Mouse (Mus musculus) limb, embryonic 11.5 days (tissue): ENCODE data around the gene Maf. TPM values are rescaled to one million over a fixed set of nuclear protein-coding genes. Genes with fewer than 3 reads are reported as not detected.
A peak's percentile ranks its signal among the peaks of the same experiment; 100 is the strongest.

Experiments
- ATAC-seq: fragments of 200-750 bp; cut with Nextera tagmentation; 2 replicates; pipeline ENCODE4 v1.8.0; 2017; ENCODE audit warnings: low read depth; ENCODE audit not compliant: insufficient number of reproducible peaks, low FRiP score, low TSS enrichment
- DNase-seq: peaks from one replicate; pipeline ENCODE4 v3.0.0-alpha.2; 2015; ENCODE audit warnings: low spot score
- H3K27ac ChIP-seq: fragments of 300-500 bp; sonication (generic); replicated peaks from 2 replicates; pipeline ENCODE4 v1.5.1; 2014; ENCODE audit warnings: low read depth, mild to moderate bottlenecking, low read length
- H3K27me3 ChIP-seq: fragments of 300-500 bp; sonication (generic); 2 replicates; pipeline ENCODE4 v1.6.1; 2014; ENCODE audit warnings: mild to moderate bottlenecking, low read length, mixed read lengths; ENCODE audit not compliant: control insufficient read depth, insufficient read depth
- H3K36me3 ChIP-seq: fragments of 300-500 bp; sonication (generic); 2 replicates; pipeline ENCODE4 v1.6.1; 2014; ENCODE audit warnings: mild to moderate bottlenecking, low read length, moderate library complexity, mixed read lengths; ENCODE audit not compliant: control insufficient read depth, insufficient read depth
- H3K4me1 ChIP-seq: fragments of 300-500 bp; sonication (generic); 2 replicates; pipeline ENCODE4 v1.6.1; 2014; ENCODE audit warnings: low read length, mixed read lengths; ENCODE audit not compliant: control insufficient read depth, insufficient read depth
- H3K4me2 ChIP-seq: fragments of 300-500 bp; sonication (generic); 2 replicates; pipeline ENCODE4 v1.6.1; 2014; ENCODE audit warnings: low read depth, mild to moderate bottlenecking, moderate library complexity; ENCODE audit not compliant: severe bottlenecking
- H3K4me3 ChIP-seq: fragments of 300-500 bp; sonication (generic); 2 replicates; pipeline ENCODE4 v1.5.1; 2014; ENCODE audit warnings: low read depth, low read length
- H3K9ac ChIP-seq: fragments of 300-500 bp; sonication (generic); 2 replicates; pipeline ENCODE4 v1.6.1; 2014; ENCODE audit warnings: mild to moderate bottlenecking, low read length
- H3K9me3 ChIP-seq: fragments of 300-500 bp; sonication (generic); 2 replicates; pipeline ENCODE4 v1.6.1; 2016; ENCODE audit warnings: low read length; ENCODE audit not compliant: control insufficient read depth
- WGBS: fragments of 180-500 bp; shearing (Covaris S2); extraction: QIAGEN DNeasy Blood & Tissue Kit; methylation state at CpG from one replicate; pipeline ENCODE4 v1.1.7; 2014; 5-methylcytosine and 5-hydroxymethylcytosine counted together
- polyA plus RNA-seq: library from polyadenylated mRNA; unstranded; fragments of >200 nt; fragmentation: Nextera tagmentation; extraction: Ambion mirVana; gene quantifications from 2 replicates; pipeline ENCODE4 v1.2.1, GENCODE M21; 2014

Gene Maf
- polyA plus RNA-seq, result 2.0 and 2.1 TPM in 2 replicates

DNA sequence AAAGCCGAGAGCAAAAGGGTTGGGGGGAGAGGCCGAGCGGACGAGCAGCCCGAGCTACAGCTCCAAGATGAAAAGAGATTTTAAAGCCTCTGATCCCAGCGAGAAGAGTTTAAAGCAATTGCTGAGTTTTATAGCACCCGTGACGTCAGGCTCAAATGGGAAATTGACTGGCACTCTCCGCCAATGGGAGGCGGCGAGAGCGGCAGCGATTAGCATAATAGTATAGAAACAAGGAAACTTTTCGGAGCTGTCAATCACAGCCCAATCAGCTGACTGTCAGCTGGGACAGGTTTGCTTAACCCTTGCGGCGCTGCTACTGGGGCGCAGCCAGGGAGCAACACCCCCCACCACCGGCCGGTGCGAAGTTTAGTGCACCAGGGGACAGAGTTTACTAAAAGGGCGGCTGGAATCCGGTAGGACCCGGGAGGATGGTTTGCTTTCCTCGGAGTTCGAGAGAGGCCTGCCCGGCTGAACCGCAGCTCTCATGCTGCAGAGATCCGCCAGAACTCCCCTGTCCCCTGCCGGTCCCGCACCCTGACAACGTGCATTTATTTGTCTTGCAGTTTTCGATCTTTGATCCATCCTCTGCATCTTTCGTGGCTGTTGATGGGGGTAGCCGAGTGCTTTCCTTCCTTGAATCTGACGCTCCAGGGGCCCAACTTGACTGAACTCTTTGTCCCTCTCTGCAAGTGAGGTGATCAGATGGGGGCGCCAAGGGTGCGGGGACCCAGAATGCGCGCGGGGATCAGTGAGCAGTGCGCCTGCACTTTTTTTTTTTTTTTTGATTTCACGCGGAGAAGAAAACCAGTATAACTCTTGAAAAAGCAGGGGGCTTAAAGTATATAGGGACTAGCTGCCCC lies at the start of gene Maf:
Maf (minus strand) TSS at position 64 of the 860 bp plus-strand sequence.
- ATAC-seq (peak; percentile 70; the same call in 1 of the 2 replicates), DNase-seq (peak; percentile 88)
- no peaks in the 10 kb centered on the region for H3K9me3 ChIP-seq
- H3K27me3 ChIP-seq, result peaks cover 10% of the 10 kb centered on the region; the same call in 1 of the 2 replicates
- H3K27ac ChIP-seq, result peak within 1 kb of the TSS; percentile 47; the same call in 1 of the 2 replicates
- H3K4me3 ChIP-seq, result peak within 1 kb of the TSS; percentile 66
- H3K36me3 ChIP-seq, result no peaks in the 10 kb centered on the region
- H3K4me1 ChIP-seq, result 0 out of 2 replicates have a peak, but pooled peaks cover 5% of the 10 kb centered on the region
- peak within 1 kb of the TSS; percentile 88 for H3K4me2 ChIP-seq
- WGBS, result under 1% methylated on average over 43 of the region's 43 CpGs
- peak within 1 kb of the TSS; percentile 76 for H3K9ac ChIP-seq

DNA sequence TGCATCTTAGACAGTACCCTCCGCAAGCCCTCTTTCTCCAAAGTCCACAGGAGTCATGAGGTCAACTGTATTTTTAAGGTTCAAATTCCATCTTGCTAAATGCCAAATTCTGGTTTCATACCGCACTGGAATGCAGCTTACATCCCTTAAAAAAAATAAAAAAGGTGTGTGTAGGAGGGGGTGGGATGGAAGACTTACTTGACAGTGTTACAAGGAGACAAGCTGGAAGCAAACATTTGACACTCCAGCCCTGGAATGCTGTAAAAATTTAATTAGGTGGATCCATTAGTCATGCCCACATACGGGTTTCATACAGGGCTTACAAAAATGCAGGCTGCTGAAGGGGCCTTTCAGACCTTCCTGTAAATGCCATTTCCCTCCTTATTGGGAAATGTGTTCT lies 49.4 kb upstream of the Maf start:
- Histone ChIP-seq H3K9ac (no peak overlapping the region), H3K36me3 (no peaks in the 10 kb centered on the region), H3K4me1 (no peaks in the 10 kb centered on the region), H3K4me3 (no peak overlapping the region), H3K27me3 (no peaks in the 10 kb centered on the region), H3K4me2 (no peak overlapping the region), H3K27ac (no peak overlapping the region), H3K9me3 (no peaks in the 10 kb centered on the region)
- no peak for DNase-seq
- WGBS, result 62% methylated on average over 3 of the region's 3 CpGs
- ATAC-seq, result no peak

DNA sequence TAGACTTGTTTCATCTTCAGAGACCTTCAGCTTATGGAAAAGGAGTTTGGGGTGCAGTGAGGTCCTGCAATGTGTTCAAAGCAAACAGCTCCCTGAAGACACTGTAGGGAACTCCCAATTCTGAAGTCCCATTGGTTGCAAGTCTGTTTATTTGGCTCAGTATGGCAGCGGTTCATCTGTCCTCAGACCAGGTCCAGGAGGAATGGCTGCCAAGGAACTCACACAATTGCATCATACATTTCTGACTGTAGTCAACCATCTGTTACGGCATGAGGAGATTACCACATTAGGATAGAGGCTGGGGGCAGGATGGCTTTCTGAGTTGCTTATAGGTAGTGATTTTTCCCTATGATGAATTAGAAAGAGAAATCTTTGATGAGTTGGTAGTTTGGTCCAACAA lies 48.4 kb upstream of the Maf start:
- 92% methylated on average over 2 of the region's 2 CpGs for WGBS
- no peak overlapping the region for H3K9ac ChIP-seq

GRCm38 (mm10) chr8:115754694-115755093 lies 47.1 kb upstream of the Maf start:
- Histone ChIP-seq H3K9ac (no peak overlapping the region), H3K4me1 (no peaks in the 10 kb centered on the region), H3K9me3 (no peaks in the 10 kb centered on the region), H3K4me3 (no peak overlapping the region), H3K36me3 (no peaks in the 10 kb centered on the region), H3K27me3 (no peaks in the 10 kb centered on the region), H3K27ac (no peak overlapping the region), H3K4me2 (no peak overlapping the region)
- DNase-seq (no peak), ATAC-seq (no peak)
- WGBS, result 82% methylated on average over 2 of the region's 2 CpGs

More for the DNA sequence above, 48.4 kb upstream of the Maf start:
- DNase-seq (no peak), ATAC-seq (no peak)
- Histone ChIP-seq H3K4me2 (no peak overlapping the region), H3K4me1 (no peaks in the 10 kb centered on the region), H3K27ac (no peak overlapping the region), H3K4me3 (no peak overlapping the region), H3K9me3 (no peaks in the 10 kb centered on the region), H3K27me3 (no peaks in the 10 kb centered on the region), H3K36me3 (no peaks in the 10 kb centered on the region)

DNA sequence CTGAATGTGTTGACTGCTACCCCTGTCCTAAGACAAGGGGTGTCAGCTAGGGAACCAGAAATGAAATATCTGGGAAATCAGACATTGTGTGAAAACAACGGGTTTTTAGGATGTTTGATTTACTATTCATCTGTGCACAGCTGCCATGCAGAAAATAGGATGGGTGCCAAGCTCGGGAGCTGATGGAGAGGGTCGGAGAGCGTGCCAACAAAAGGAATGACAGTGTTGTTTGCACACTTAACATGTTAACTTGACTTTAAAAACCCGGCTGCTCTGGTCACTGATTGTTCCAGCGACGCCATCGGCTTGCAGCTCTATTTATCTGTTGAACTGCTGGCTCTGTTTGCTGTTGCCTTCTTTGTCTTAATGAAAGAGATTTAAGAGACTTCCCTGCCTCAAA lies 46.2 kb upstream of the Maf start:
- Histone ChIP-seq H3K27me3 (no peaks in the 10 kb centered on the region), H3K4me2 (no peak overlapping the region), H3K4me1 (no peaks in the 10 kb centered on the region), H3K36me3 (no peaks in the 10 kb centered on the region), H3K27ac (no peak overlapping the region), H3K9me3 (no peaks in the 10 kb centered on the region), H3K4me3 (no peak overlapping the region), H3K9ac (no peak overlapping the region)
- DNase-seq, result no peak
- 81% methylated on average over 8 of the region's 8 CpGs for WGBS
- ATAC-seq, result no peak

DNA sequence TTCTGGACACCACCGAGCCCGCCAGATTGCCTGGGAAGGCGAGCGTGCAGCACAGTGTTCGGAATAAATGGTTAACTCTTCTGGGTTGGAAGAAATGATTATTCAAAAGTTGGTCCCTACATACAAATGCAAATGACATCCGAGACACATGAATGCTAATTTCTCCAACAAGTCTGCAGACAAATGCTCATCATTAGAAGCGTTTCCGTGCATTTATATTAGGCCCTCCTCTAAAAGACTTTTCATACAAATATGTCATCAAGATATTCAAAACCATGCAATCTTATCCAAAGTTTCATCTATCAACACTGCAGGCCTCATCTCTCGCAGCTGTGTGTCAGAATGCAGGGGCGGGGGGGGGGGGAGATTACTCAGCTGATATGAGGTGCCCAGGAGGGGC lies 39.8 kb upstream of the Maf start:
- no peaks in the 10 kb centered on the region for H3K36me3 ChIP-seq
- ATAC-seq (no peak), DNase-seq (no peak)
- H3K27ac ChIP-seq, result no peak overlapping the region
- WGBS, result 90% methylated on average over 10 of the region's 10 CpGs
- no peaks in the 10 kb centered on the region for H3K4me1 ChIP-seq
- H3K9ac ChIP-seq, result no peak overlapping the region
- H3K9me3 ChIP-seq, result no peaks in the 10 kb centered on the region
- no peak overlapping the region for H3K4me2 ChIP-seq
- H3K4me3 ChIP-seq, result no peak overlapping the region
- H3K27me3 ChIP-seq, result no peaks in the 10 kb centered on the region

DNA sequence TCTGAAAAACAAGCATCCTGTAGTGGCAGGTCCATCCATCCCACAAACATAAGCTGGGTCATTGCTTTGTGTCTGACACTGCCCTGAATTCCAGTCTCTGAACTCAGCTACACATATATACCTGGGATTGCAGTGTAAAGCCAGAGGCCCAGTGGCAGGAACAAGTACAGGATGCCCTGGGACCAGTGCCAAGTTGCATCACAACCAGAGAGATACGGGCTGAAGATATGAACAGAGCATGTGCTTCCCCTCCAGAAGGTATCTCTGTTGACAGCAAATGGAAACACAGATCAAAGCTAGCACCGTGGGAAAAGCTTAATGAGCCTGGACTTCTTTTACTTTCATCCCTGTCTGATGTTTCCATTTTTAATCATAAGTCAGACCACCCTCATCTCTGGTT lies 38.1 kb upstream of the Maf start:
- DNase-seq, result no peak
- H3K27me3 ChIP-seq, result no peaks in the 10 kb centered on the region
- no peak overlapping the region for H3K27ac ChIP-seq
- 84% methylated on average over 2 of the region's 2 CpGs for WGBS
- H3K36me3 ChIP-seq, result no peaks in the 10 kb centered on the region
- no peak overlapping the region for H3K4me2 ChIP-seq
- no peak overlapping the region for H3K9ac ChIP-seq
- H3K9me3 ChIP-seq, result no peaks in the 10 kb centered on the region
- no peaks in the 10 kb centered on the region for H3K4me1 ChIP-seq
- H3K4me3 ChIP-seq, result no peak overlapping the region
- ATAC-seq, result no peak

DNA sequence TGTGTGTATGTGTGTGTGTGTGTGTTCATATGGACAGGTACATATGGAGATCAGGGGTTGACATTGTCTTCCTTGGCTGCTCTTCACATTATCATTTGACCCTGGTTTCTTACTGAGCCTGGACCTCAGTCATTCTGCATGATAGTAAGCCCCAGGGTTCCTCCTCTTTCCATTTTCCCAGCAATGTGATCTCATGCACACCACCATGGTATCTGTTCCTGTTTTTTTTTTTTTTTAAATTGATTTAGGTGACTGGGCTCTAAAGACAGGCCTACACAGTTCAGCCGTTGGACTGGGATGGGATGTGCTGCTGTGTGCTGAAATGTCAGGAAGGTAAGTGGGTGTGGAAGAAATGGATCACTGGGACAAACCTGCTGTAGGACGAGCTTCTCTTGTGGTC lies 35.8 kb upstream of the Maf start:
- H3K27ac ChIP-seq, result no peak overlapping the region
- H3K36me3 ChIP-seq, result no peaks in the 10 kb centered on the region
- H3K4me1 ChIP-seq, result no peaks in the 10 kb centered on the region
- DNase-seq, result no peak
- no peak overlapping the region for H3K4me2 ChIP-seq
- no peak for ATAC-seq
- WGBS, result 81% methylated on average over 2 of the region's 2 CpGs
- H3K27me3 ChIP-seq, result no peaks in the 10 kb centered on the region
- no peaks in the 10 kb centered on the region for H3K9me3 ChIP-seq
- H3K9ac ChIP-seq, result no peak overlapping the region
- H3K4me3 ChIP-seq, result no peak overlapping the region
